Mouse (Mus musculus): ENCODE measurements at regions not wholly inside any gene's neighbourhood (a gene's known extent, or its start where the extent isn't known, plus 50 kb on each side); places are given as distances from the start of the nearest gene placed in this dataset.

DNA sequence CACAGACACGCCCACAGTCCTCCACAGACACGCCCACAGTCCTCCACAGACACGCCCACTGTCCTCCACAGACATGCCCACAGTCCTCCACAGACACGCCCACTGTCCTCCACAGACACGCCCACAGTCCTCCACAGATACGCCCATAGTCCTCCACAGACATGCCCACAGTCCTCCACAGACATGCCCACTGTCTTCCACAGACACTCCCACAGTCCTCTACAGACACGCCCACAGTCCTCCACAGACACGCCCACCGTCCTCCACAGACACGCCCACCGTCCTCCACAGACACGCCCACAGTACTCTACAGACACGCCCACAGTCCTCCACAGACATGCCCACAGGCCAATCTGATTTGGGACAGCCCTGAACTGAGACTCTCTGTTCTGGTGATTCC lies 187.6 kb upstream of the Ajap1 start:
- TF ChIP-seq CTCF (IDR thresholded peaks at IDR 0.05; ENCODE audit: control insufficient read depth, insufficient read depth, insufficient replicate concordance, low read depth, low read length) (no peak), POLR2A (IDR thresholded peaks at IDR 0.05; ENCODE audit: control insufficient read depth, low read depth, low read length) (no peak)
